Mouse (Mus musculus) heart, adult 10 weeks (tissue): ENCODE measurements around the gene Olfr1239. TPM values are rescaled to one million over a fixed set of nuclear protein-coding genes. Genes with fewer than 3 reads are reported as not detected.

Experiments used
- polyA plus RNA-seq: library from polyadenylated mRNA; stranded (reverse); fragments of 350-450 nt; fragmentation: Illumina TruSeq; extraction: RNeasy Lipid Tissue Mini Kit (QIAGEN cat#74804); gene quantifications from one replicate; pipeline ENCODE4 v1.2.3, GENCODE M21; 2014; ENCODE audit warnings: low read depth, low replicate concordance

The Olfr1239 gene
- polyA plus RNA-seq = not detected

GRCm38 (mm10) chr2:89420307-89420706 is at the start of gene Olfr1239:
Olfr1239 (minus strand) TSS chr2:89420407.

GRCm38 (mm10) chr2:89442900-89443299 is 22.7 kb upstream of the Olfr1239 start, which contains the start of gene Olfr1240:
Olfr1240 (minus strand) TSS chr2:89443000.

GRCm38 (mm10) chr2:89409576-89409975 is 10.6 kb downstream of the Olfr1239 start, which contains the start of gene Olfr1238:
Olfr1238 (minus strand) TSS chr2:89409676.

Other genes starting within 250 kb of the Olfr1239 start
- not detected for gene Olfr1225, start 245.7 kb downstream of the Olfr1239 start, polyA plus RNA-seq
- not detected for gene Olfr1226, start 220.4 kb downstream of the Olfr1239 start, polyA plus RNA-seq
- gene Olfr1228, start 166.3 kb downstream of the Olfr1239 start, polyA plus RNA-seq = not detected
- not detected for gene Olfr1229, start 132.4 kb downstream of the Olfr1239 start, polyA plus RNA-seq
- gene Olfr1230, start 123.1 kb downstream of the Olfr1239 start, polyA plus RNA-seq = not detected
- gene Olfr1231, start 113.3 kb downstream of the Olfr1239 start, polyA plus RNA-seq = not detected
- gene Olfr1232, start 90.7 kb downstream of the Olfr1239 start, polyA plus RNA-seq = not detected
- gene Olfr1233, start 78.0 kb downstream of the Olfr1239 start, polyA plus RNA-seq = not detected
- gene Olfr1234, start 55.5 kb downstream of the Olfr1239 start, polyA plus RNA-seq = not detected
- not detected for gene Olfr1238, start 10.7 kb downstream of the Olfr1239 start, polyA plus RNA-seq
- gene Olfr1240, start 22.6 kb upstream of the Olfr1239 start, polyA plus RNA-seq = not detected
- gene Olfr1241, start 66.7 kb upstream of the Olfr1239 start, polyA plus RNA-seq = not detected
- not detected for gene Olfr1242, start 77.9 kb upstream of the Olfr1239 start, polyA plus RNA-seq
- gene Olfr1243, start 111.1 kb upstream of the Olfr1239 start, polyA plus RNA-seq = not detected
- not detected for gene Olfr1245, start 158.0 kb upstream of the Olfr1239 start, polyA plus RNA-seq
- not detected for gene Olfr1246, start 172.8 kb upstream of the Olfr1239 start, polyA plus RNA-seq
- gene Olfr1247, start 193.7 kb upstream of the Olfr1239 start, polyA plus RNA-seq = not detected
- not detected for gene Olfr1248, start 197.8 kb upstream of the Olfr1239 start, polyA plus RNA-seq
- not detected for gene Olfr1249, start 214.6 kb upstream of the Olfr1239 start, polyA plus RNA-seq
- gene Olfr1250, start 241.1 kb upstream of the Olfr1239 start, polyA plus RNA-seq = not detected